In genomic region chrX:134019005-134019404, GRCm38 (mm10) we compare ENCODE assay signal across 8 mouse cellular contexts. TPM values are rescaled to one million over a fixed set of nuclear protein-coding genes. Genes with fewer than 3 reads are reported as not detected.
DNase-seq lines count a peak whose midpoint lies in the region; ATAC-seq lines count a peak whose summit lies in the region.

No protein-coding gene starts in this region.

- 13% methylated on average over 9 of the region's 9 CpGs for WGBS in heart, embryonic 12.5 days
- WGBS in midbrain, embryonic 11.5 days = 17% methylated on average over 9 of the region's 9 CpGs

- no peaks in the 10 kb centered on the region for H3K27me3 ChIP-seq in heart, embryonic 12.5 days (replicated peaks)
- H3K27me3 ChIP-seq in midbrain, embryonic 11.5 days (ENCODE audit: control insufficient read depth, insufficient read depth, low read length) = no peaks in the 10 kb centered on the region

- H3K4me3 ChIP-seq in heart, embryonic 12.5 days = no peak overlapping the region
- no peak overlapping the region for H3K4me3 ChIP-seq in midbrain, embryonic 11.5 days (ENCODE audit: low read depth, low read length)

- no peak overlapping the region for H3K4me2 ChIP-seq in heart, embryonic 12.5 days
- H3K4me2 ChIP-seq in midbrain, embryonic 11.5 days = no peak overlapping the region

- peak; percentile 88 for DNase-seq in heart, adult 11 months
- DNase-seq in cerebellum, postnatal 10 days = peak; percentile 82 to 83
- DNase-seq in frontal cortex, postnatal 36 days (ENCODE audit: low spot score in 2 of 2) = peak; percentile 60 to 79
- peak; percentile 6 to 73 for DNase-seq in left cerebral cortex, adult 9 months (ENCODE audit: low spot score in 2 of 2)
- peak; percentile 90 for DNase-seq in midbrain, embryonic 11.5 days (ENCODE audit: low spot score, missing footprints)
- DNase-seq in right cerebral cortex, postnatal 4 days = peak; percentile 50

- no peaks in the 10 kb centered on the region for H3K36me3 ChIP-seq in heart, embryonic 12.5 days
- H3K36me3 ChIP-seq in midbrain, embryonic 11.5 days (ENCODE audit: control insufficient read depth, insufficient read depth, low read length) = no peaks in the 10 kb centered on the region

- H3K9ac ChIP-seq in heart, embryonic 12.5 days = no peak overlapping the region
- no peak overlapping the region for H3K9ac ChIP-seq in midbrain, embryonic 11.5 days (ENCODE audit: low read length)

- no peaks in the 10 kb centered on the region for H3K4me1 ChIP-seq in heart, embryonic 12.5 days (replicated peaks)
- H3K4me1 ChIP-seq in midbrain, embryonic 11.5 days (ENCODE audit: control insufficient read depth, insufficient read depth, low read length) = no peaks in the 10 kb centered on the region

- no peaks in the 10 kb centered on the region for H3K9me3 ChIP-seq in heart, embryonic 12.5 days (replicated peaks)
- no peaks in the 10 kb centered on the region for H3K9me3 ChIP-seq in midbrain, embryonic 11.5 days (ENCODE audit: control insufficient read depth, low read length)

- no peak overlapping the region for H3K27ac ChIP-seq in heart, embryonic 12.5 days (ENCODE audit: poor library complexity, severe bottlenecking)
- H3K27ac ChIP-seq in midbrain, embryonic 11.5 days (ENCODE audit: low read depth, low read length) = no peak overlapping the region

- no peak for ATAC-seq in heart, embryonic 12.5 days (ENCODE audit: insufficient number of reproducible peaks, low FRiP score)
- ATAC-seq in inflammation-experienced regulatory T-cells, adult 6 months = peak; percentile 76
- ATAC-seq in midbrain, embryonic 11.5 days (ENCODE audit: low FRiP score) = peak; percentile 73; the same call in 1 of the 2 replicates

RNA-seq across cellular contexts. Expression of gene Sytl4, which starts 37.4 kb away (rescaled TPM):
- polyA plus RNA-seq in heart, embryonic 12.5 days (2016; fragmentation: Nextera tagmentation; extraction: Ambion mirVana) = 3.6 and 4.0 TPM in 2 replicates
- polyA plus RNA-seq in inflammation-experienced regulatory T-cells, adult 6 months (2017; shearing (Covaris generic)) = 1 to 10 TPM in 1 of 3 experiments, under 1 TPM in 1, not detected in 1; 0.85 to 1.6 TPM
- 1.5 and 1.8 TPM in 2 replicates for polyA plus RNA-seq in midbrain, embryonic 11.5 days (2014; fragmentation: Nextera tagmentation; extraction: Ambion mirVana)

RNA-seq across cellular contexts. Expression of gene Cstf2, which starts 40.0 kb away (rescaled TPM):
- polyA plus RNA-seq in heart, embryonic 12.5 days (2016; fragmentation: Nextera tagmentation; extraction: Ambion mirVana) = 39.7 and 40.2 TPM in 2 replicates
- 10 to 100 TPM; 27.1 to 42.3 (median 27.3) TPM for polyA plus RNA-seq in inflammation-experienced regulatory T-cells, adult 6 months (2017; shearing (Covaris generic))
- polyA plus RNA-seq in midbrain, embryonic 11.5 days (2014; fragmentation: Nextera tagmentation; extraction: Ambion mirVana) = 66.9 and 74.0 TPM in 2 replicates

Comparison
In these comparisons a context has a peak if more than half of its experiments do, and no peak if none do; other contexts are left out.
1. DNase-seq: peak in every context shown above with its lines; median percentile 90 in midbrain, embryonic 11.5 days; 88 in heart, adult 11 months; 82 in cerebellum, postnatal 10 days; 70 in frontal cortex, postnatal 36 days; 50 in right cerebral cortex, postnatal 4 days; 40 in left cerebral cortex, adult 9 months.